Mouse (Mus musculus) cerebellum, adult 11 months (tissue): Measurements from ENCODE around the gene Nkiras1.
A peak's percentile ranks its signal among the peaks of the same experiment; 100 is the strongest.

Experiments used
- DNase-seq: peaks from one replicate; pipeline ENCODE4 v3.0.0; 2022

The Nkiras1 gene

DNA sequence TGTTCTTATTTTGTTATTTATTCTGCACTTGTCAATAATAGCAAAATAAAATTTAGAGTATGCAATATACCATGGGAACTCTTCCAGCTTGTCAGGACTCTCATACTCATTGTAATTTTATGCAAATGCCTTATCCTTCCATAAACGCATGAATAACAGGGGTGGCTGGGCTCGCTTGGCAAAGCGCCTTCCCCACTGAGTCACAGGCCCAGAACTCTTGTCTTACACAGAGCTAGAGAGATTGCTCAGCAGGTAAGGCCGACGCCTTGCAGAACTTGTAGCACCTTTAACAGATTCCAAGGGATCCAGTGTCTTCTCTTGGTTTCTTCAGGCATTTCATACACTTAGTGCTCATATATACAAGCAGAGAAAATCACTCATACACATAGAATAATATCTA is 9.4 kb downstream of the Nkiras1 start:
- no peak for DNase-seq

GRCm38 (mm10) chr14:18284581-18284980 is 13.6 kb downstream of the Nkiras1 start:
- no peak for DNase-seq

DNA sequence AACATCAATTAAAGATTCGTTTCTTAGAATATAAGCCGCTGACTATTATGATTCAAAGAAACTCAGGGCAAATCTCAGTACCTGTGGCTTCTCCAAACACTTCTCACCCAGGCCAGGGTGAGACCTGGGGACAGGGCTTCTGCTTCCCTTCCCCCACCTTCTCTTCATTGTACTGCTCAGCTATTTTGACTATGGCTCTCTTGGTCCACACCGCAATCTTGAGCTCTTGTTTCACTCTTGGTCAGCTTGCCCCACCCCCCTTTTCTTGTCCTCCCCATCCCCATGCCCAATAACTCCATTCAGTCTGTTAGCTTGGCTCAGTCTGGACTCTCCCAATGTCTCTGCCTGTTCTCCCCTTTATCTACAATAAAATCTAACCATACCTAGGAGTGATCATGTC is 14.5 kb downstream of the Nkiras1 start:
- DNase-seq, result no peak

GRCm38 (mm10) chr14:18286441-18286840 is 15.5 kb downstream of the Nkiras1 start:
- no peak for DNase-seq

GRCm38 (mm10) chr14:18287391-18287790 is 16.5 kb downstream of the Nkiras1 start:
- DNase-seq, result no peak

DNA sequence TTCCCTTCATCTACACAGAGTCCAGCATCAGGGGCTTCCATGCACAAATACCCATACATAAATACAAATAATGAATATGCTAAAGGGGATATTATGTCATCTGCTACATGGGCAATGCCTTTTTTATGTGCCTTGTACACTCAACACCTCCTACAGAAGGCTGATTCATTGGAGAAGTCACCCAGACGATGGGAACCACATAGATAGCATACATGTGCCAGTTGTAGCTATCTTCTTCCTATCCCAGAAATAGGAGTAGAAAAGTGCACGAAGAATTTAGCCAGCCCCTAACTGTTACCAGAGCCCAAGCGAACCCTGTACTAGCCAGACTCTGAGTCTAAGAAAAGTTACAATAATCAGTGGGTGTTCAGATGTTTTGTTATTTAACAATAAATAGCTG is 21.2 kb downstream of the Nkiras1 start:
- no peak for DNase-seq

GRCm38 (mm10) chr14:18292578-18292977 is 21.6 kb downstream of the Nkiras1 start:
- no peak for DNase-seq

DNA sequence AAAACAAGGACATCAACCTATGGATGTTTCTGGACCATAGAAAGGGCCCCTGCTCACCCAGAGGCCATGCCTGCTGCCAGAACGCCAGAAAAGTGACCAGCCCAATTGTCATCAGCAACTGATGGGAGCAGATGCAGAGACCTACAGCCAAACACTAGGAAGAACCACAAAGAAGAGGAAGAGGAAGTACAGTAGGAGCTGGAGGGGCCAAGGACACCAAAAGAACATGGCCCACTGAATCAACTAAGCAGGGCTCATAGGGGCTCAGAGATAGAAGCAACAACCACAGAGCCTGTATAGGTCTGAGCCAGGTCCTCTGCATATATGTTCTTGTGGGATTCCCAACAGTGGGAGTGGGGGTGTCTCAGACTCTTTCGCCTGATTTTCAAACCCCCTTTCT is 26.5 kb downstream of the Nkiras1 start:
- no peak for DNase-seq

GRCm38 (mm10) chr14:18298874-18299273 is 27.9 kb downstream of the Nkiras1 start:
- no peak for DNase-seq

DNA sequence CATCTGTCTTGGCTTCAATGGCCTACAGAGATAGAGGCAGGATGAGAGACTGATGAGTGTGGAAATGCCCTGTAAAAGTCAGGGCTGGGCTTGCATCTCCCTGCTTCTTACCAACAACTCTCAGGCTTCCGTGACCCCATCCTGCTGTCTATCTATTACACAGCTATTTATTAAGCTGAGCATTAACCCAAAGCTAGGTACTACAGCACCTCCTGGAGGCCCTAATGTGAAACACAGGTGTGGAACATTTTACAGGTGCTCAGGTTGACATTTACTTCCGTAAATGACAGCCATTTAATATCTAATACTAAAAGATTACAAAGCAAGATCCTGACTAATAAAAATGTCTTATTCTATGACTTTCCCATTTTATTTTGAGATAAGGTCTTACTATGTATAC is 29.7 kb downstream of the Nkiras1 start:
- DNase-seq, result no peak

- no peak for DNase-seq
Observed at GRCm38 (mm10) chr14:18301591-18301990, 30.7 kb downstream of the Nkiras1 start.

GRCm38 (mm10) chr14:18302750-18303149 is 31.8 kb downstream of the Nkiras1 start:
- DNase-seq, result no peak

- DNase-seq, result peak; percentile 15
Observed at GRCm38 (mm10) chr14:18303262-18303661, 32.3 kb downstream of the Nkiras1 start.

DNA sequence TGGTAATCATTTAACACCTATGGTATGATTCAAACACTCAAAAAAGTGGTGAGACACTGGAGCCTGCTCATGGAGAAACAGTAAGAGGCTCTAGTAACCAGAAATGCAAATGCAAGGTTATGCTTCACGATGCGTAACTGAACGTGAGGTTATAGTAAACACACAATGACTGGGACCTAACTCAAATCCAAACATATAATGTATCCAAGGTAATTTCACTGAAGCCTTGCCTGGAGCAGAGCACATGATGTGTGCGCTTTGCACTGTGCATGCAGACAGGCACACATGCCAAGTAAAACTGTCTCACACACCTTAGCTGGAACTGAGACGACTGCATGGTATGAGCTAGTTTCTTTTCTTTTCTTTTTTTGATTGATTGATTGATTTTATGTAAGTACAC is 33.2 kb downstream of the Nkiras1 start:
- DNase-seq, result no peak

DNA sequence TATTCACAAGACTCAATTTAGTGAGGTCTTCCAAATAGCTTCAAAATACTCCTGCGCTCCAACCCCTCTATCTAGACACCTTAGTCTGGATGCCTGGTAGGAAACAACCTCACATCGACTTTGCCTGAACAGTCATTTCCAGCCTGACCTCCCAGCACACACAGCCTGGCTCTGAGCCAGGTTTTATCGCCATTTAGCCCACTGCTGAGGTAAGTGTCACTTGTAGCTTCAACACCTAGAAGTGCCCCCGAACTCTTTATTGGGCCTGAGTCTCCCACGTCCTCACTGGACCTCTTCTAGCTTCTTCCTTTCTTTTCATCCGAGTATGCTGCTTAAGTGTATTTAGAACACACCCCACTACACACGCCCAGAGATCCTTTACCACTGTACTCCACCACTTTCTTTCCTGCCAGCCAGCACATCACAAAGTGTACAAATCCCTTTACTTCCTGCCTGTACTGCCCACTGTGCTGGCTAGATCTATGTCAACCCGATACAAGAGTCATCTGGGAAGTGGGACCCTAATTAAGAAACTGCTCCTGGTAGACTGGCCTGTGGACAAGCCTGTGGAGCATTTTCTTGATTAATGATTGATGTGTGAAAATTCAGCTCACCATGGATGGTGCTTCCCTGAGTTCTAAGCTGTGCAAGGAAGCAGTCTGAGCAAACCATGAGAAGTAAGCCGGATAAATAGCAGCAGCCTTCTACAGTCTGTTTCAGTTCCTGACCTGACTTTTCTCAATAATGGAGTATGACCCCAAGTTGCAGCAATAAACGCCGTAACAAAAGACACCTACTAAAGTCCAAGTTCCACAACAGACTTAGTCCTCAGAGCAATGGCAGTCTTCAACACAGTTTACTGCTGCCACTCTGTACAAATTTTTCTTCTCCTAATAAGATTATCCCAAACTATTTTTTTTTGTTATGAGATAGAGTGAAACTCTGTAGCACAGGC is 46.8 kb downstream of the Nkiras1 start:
- DNase-seq, result no peak

DNA sequence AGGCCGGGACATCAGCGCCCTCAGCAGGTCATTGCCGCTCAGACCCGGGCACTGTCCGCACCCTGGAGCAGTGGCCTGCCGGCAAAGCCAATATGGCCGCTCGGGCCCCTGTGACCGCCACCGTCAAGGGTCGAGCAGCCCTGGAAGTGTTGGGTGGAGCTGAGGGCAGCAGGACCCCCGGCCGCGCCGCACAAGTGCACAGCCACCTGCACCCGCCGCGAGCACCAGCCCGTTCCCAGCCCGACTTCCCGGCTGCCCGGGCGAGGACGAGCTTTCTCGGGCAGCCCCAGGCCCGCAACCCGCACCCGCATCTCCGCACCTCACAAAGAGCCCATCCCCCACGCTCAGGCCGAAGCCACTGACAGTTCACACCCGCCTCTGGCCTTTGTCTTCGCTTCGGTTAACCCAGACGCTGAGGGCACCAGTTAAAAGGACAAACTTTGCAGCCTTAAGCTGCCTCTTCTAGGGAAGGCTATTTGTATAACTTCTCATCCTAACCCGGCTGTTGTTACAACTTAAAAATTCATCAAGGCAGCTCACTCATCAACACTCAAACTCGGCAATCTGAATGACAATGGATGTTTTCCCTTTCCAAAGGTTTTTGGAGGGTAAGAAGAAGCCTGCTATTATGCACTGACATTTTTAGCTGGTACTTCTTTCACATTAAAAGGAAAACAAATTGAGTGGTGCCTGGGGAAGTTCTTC is 56.2 kb downstream of the Nkiras1 start:
- peak; percentile 24 for DNase-seq

- peak; percentile 22 for DNase-seq
Observed at GRCm38 (mm10) chr14:18330789-18331692, 60.1 kb downstream of the Nkiras1 start.

GRCm38 (mm10) chr14:18331693-18332131 is 60.8 kb downstream of the Nkiras1 start, which contains the start of gene Ube2e1:
Gene Ube2e1, minus strand, starts transcription at chr14:18331859.
- DNase-seq, result peak; percentile 64
